Mouse (Mus musculus) intestine, embryonic 16.5 days (tissue): ENCODE results near the gene Islr. TPM values are rescaled to one million over a fixed set of nuclear protein-coding genes. Genes with fewer than 3 reads are reported as not detected.
A peak's percentile ranks its signal among the peaks of the same experiment; 100 is the strongest.

Experiments used
- ATAC-seq: fragments of 200-750 bp; cut with Nextera tagmentation; 2 replicates; pipeline ENCODE4 v1.8.0; 2017; ENCODE audit warnings: moderate TSS enrichment, moderate library complexity
- H3K27ac ChIP-seq: fragments of 300-500 bp; sonication (generic); 2 replicates; pipeline ENCODE4 v1.5.1; 2014; ENCODE audit warnings: mild to moderate bottlenecking, low read length
- H3K27me3 ChIP-seq: fragments of 300-500 bp; sonication (generic); replicated peaks from 2 replicates; pipeline ENCODE4 v1.6.1; 2014; ENCODE audit warnings: low read length, control low read depth, mixed read lengths; ENCODE audit not compliant: control insufficient read depth, insufficient read depth
- H3K36me3 ChIP-seq: fragments of 300-500 bp; sonication (generic); 2 replicates; pipeline ENCODE4 v1.6.1; 2014; ENCODE audit warnings: low read length, control low read depth; ENCODE audit not compliant: control insufficient read depth, insufficient read depth
- H3K4me1 ChIP-seq: fragments of 300-500 bp; sonication (generic); 2 replicates; pipeline ENCODE4 v1.6.1; 2014; ENCODE audit warnings: low read length, control low read depth, mixed read lengths; ENCODE audit not compliant: control insufficient read depth, insufficient read depth
- H3K4me2 ChIP-seq: fragments of 300-500 bp; sonication (generic); 2 replicates; pipeline ENCODE4 v1.6.1; 2014; ENCODE audit warnings: low read depth, low read length, control low read depth
- H3K4me3 ChIP-seq: fragments of 300-500 bp; sonication (generic); 2 replicates; pipeline ENCODE4 v1.5.1; 2014; ENCODE audit warnings: mild to moderate bottlenecking, low read length
- H3K9ac ChIP-seq: fragments of 300-500 bp; sonication (generic); 2 replicates; pipeline ENCODE4 v1.6.1; 2014; ENCODE audit warnings: low read depth, low read length
- H3K9me3 ChIP-seq: fragments of 300-500 bp; sonication (generic); 2 replicates; pipeline ENCODE4 v1.6.1; 2016; ENCODE audit warnings: low read length, control low read depth; ENCODE audit not compliant: control insufficient read depth
- WGBS: fragments of 180-500 bp; shearing (Covaris S2); extraction: QIAGEN DNeasy Blood & Tissue Kit; methylation state at CpG from one replicate; pipeline ENCODE4 v1.1.7; 2014; 5-methylcytosine and 5-hydroxymethylcytosine counted together
- polyA plus RNA-seq: library from polyadenylated mRNA; unstranded; fragments of >200 nt; fragmentation: Nextera tagmentation; extraction: Ambion mirVana; gene quantifications from 2 replicates; pipeline ENCODE4 v1.2.1, GENCODE M21; 2015

The Islr gene
- polyA plus RNA-seq, 1 experiment from 2014 or later = 77.5 TPM

GRCm38 (mm10) chr9:58162173-58162572 is 41.9 kb downstream of the Islr start:
- 86% methylated on average over 3 of the region's 3 CpGs for WGBS
- no peak overlapping the region for H3K4me2 ChIP-seq

DNA sequence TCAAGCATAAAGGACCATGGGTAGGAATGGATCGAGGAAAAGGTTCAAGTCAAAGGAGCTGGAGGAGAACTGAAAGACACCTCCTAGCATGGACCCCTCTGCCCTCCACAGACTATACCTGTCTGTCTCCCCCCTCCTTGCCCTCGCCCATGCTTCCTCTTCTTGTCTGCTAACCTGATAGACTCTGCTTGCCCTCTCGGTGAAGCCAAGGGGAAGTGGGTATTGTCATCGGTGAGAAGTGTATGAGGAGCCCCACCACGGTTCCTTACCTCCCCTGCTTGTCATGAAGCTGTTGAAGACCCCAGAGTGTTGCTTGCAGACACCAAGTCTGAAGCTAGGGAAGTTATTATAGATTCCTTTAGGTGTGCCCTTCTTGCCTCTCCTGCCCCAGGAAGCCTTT is 43.8 kb downstream of the Islr start:
- Histone ChIP-seq H3K27me3 (no peaks in the 10 kb centered on the region), H3K4me1 (peaks cover 38% of the 10 kb centered on the region), H3K9ac (no peak overlapping the region; the same call in 1 of the 2 replicates), H3K27ac (peak overlapping the region; percentile 98), H3K4me3 (no peak overlapping the region), H3K4me2 (no peak overlapping the region), H3K9me3 (no peaks in the 10 kb centered on the region), H3K36me3 (no peaks in the 10 kb centered on the region)
- ATAC-seq = no peak
- WGBS = 81% methylated on average over 5 of the region's 5 CpGs

More at GRCm38 (mm10) chr9:58162173-58162572, 41.9 kb downstream of the Islr start:
- Histone ChIP-seq H3K4me3 (no peak overlapping the region), H3K9me3 (no peaks in the 10 kb centered on the region), H3K9ac (no peak overlapping the region), H3K27ac (no peak overlapping the region), H3K4me1 (peaks cover 20% of the 10 kb centered on the region), H3K27me3 (no peaks in the 10 kb centered on the region), H3K36me3 (no peaks in the 10 kb centered on the region)
- no peak for ATAC-seq

DNA sequence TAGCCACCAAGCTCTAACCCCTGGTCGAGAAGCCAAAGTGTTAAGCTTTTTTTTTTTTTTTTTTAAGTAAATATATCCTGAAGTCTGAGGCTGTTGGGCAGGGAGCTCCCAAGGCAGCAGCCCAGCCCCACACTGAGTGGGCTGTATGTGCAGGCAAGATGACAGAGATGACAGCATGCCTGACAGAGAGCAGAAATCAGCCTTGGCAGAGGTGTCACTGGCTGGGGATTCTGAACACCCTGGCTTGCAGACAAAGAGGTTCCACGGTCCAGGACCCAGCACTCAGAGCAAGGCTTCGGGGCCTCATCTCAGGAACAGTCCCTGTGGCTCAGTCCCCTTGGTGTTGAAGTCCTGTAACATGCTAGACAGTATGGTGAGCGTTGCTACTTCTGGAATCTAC is 44.3 kb downstream of the Islr start:
- no peak overlapping the region for H3K4me3 ChIP-seq
- 39% methylated on average over 4 of the region's 4 CpGs for WGBS
- H3K36me3 ChIP-seq = no peaks in the 10 kb centered on the region
- H3K4me2 ChIP-seq = peak overlapping the region; percentile 67
- no peak overlapping the region; the same call in 1 of the 2 replicates for H3K9ac ChIP-seq
- H3K4me1 ChIP-seq = peaks cover 42% of the 10 kb centered on the region
- H3K9me3 ChIP-seq = no peaks in the 10 kb centered on the region
- 0 out of 2 replicates have a peak, but pooled peaks have one; percentile 20 for ATAC-seq
- no peaks in the 10 kb centered on the region for H3K27me3 ChIP-seq
- peak overlapping the region; percentile 98 for H3K27ac ChIP-seq

DNA sequence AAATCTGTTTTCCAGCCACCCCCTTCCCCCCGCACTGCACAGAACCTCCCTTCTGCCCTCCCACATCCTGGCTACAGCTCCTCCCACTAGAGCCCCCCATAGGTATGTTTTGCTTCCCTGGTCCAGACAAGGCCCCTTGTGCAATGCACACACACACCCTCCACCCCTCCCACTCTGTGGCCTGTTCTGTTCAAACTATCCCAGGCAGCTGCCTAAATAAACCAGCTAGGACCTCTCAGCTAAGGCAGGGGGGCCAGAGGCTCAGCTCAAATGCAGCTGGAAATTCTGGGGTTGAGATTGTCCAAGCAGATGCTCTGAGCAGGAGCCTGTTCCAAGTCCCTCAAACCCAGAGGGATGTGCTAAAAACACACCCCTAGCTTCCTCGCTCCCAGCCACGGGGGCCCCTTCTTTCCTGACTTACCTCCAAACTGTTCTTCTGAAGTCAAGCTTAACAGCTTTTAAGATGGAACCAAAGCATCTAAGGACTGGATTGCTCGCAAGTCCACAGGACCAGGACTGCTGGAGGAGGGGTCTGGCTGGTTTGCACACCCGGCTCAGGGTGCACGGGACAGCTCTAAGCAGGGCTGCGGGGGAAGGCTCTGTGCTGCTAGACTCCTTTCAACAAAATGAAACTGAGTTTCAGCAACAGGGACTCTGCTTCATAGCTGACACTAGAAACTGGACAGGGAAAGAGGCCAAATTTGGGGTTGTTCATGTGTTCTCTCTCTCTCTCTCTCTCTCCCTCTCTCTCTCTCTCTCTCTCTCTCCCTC is 45.4 kb downstream of the Islr start:
- H3K36me3 ChIP-seq = no peaks in the 10 kb centered on the region
- peak overlapping the region; percentile 67 for H3K4me2 ChIP-seq
- 24% methylated on average over 7 of the region's 7 CpGs for WGBS
- peak overlapping the region; percentile 44 for H3K4me3 ChIP-seq
- peak overlapping the region; percentile 64 for H3K9ac ChIP-seq
- no peaks in the 10 kb centered on the region for H3K27me3 ChIP-seq
- H3K27ac ChIP-seq = peak overlapping the region; percentile 98
- H3K4me1 ChIP-seq = peaks cover 46% of the 10 kb centered on the region
- ATAC-seq = peak; percentile 87
- H3K9me3 ChIP-seq = no peaks in the 10 kb centered on the region

DNA sequence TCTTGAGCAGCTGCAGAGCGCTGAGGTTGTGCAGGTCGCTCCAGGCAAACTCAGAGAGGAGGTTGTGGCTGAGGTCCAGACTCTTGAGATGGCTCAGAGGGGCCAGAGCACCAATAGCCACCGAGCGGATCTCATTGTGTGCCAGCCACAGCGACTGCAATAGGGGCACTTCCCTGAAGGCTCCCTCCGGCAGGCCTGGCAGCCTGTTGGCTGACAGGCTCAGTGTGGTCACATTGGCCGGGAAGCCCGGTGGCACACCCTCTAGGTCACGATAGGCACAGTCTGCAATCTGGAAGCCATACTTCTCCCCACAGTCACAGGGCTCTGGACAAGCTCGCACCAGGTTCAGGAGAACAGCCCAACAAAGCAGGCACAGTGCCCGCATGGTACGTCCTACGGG is 46.3 kb downstream of the Islr start:
- Histone ChIP-seq H3K4me2 (peak overlapping the region; percentile 67), H3K4me1 (peaks cover 53% of the 10 kb centered on the region), H3K4me3 (peak overlapping the region; percentile 44), H3K27me3 (no peaks in the 10 kb centered on the region), H3K27ac (peak overlapping the region; percentile 98), H3K9me3 (no peaks in the 10 kb centered on the region), H3K36me3 (no peaks in the 10 kb centered on the region), H3K9ac (peak overlapping the region; percentile 64)
- no peak for ATAC-seq
- 68% methylated on average over 13 of the region's 13 CpGs for WGBS

GRCm38 (mm10) chr9:58156819-58157560 is 47.1 kb downstream of the Islr start:
- H3K27ac ChIP-seq = peak overlapping the region; percentile 98
- H3K27me3 ChIP-seq = no peaks in the 10 kb centered on the region
- peak overlapping the region; percentile 44 for H3K4me3 ChIP-seq
- WGBS = 81% methylated on average over 22 of the region's 22 CpGs
- no peaks in the 10 kb centered on the region for H3K9me3 ChIP-seq
- H3K36me3 ChIP-seq = no peaks in the 10 kb centered on the region
- no peak for ATAC-seq
- peaks cover 53% of the 10 kb centered on the region for H3K4me1 ChIP-seq
- peak overlapping the region; percentile 64 for H3K9ac ChIP-seq
- H3K4me2 ChIP-seq = peak overlapping the region; percentile 67

GRCm38 (mm10) chr9:58155366-58155765 is 48.7 kb downstream of the Islr start:
- peaks cover 51% of the 10 kb centered on the region for H3K4me1 ChIP-seq
- peak overlapping the region; percentile 59 for H3K27ac ChIP-seq
- no peaks in the 10 kb centered on the region for H3K9me3 ChIP-seq
- ATAC-seq = peak; percentile 25; the same call in 1 of the 2 replicates
- WGBS = 34% methylated on average over 3 of the region's 3 CpGs
- no peak overlapping the region for H3K4me3 ChIP-seq
- no peak overlapping the region for H3K9ac ChIP-seq
- H3K4me2 ChIP-seq = no peak overlapping the region
- H3K36me3 ChIP-seq = no peaks in the 10 kb centered on the region
- H3K27me3 ChIP-seq = no peaks in the 10 kb centered on the region

DNA sequence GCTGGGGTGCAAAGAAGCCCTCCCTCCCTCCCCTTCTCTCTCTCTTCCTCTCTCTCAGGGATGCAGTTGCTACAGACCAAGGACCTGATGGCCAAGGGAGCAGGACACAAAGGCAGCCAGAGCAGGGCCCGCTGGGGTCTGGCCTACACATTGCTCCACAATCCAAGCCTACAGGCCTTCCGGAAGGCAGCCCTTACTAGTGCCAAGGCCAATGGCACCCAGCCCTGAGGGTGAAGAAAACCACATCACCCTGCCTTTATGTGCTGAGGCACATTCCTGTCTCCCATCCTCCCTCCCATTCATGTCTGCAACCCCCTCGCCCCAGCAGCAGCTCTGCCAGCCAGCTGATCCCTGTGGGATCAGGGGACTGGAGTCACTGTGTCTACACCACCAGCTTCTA is 51.0 kb downstream of the Islr start:
- 79% methylated on average over 3 of the region's 3 CpGs for WGBS
- H3K9ac ChIP-seq = no peak overlapping the region

GRCm38 (mm10) chr9:58150733-58151361 is 53.3 kb downstream of the Islr start:
- Histone ChIP-seq H3K9ac (no peak overlapping the region), H3K4me2 (no peak overlapping the region), H3K27ac (no peak overlapping the region), H3K4me3 (no peak overlapping the region), H3K36me3 (no peaks in the 10 kb centered on the region), H3K4me1 (peaks cover 20% of the 10 kb centered on the region), H3K27me3 (no peaks in the 10 kb centered on the region), H3K9me3 (no peaks in the 10 kb centered on the region)
- no peak for ATAC-seq
- WGBS = 72% methylated on average over 4 of the region's 4 CpGs

More for the DNA sequence above, 51.0 kb downstream of the Islr start:
- peak overlapping the region; percentile 5; the same call in 1 of the 2 replicates for H3K27ac ChIP-seq
- no peak overlapping the region for H3K4me3 ChIP-seq
- ATAC-seq = no peak
- H3K4me1 ChIP-seq = peaks cover 40% of the 10 kb centered on the region
- no peak overlapping the region for H3K4me2 ChIP-seq
- no peaks in the 10 kb centered on the region for H3K9me3 ChIP-seq
- no peaks in the 10 kb centered on the region for H3K27me3 ChIP-seq
- no peaks in the 10 kb centered on the region for H3K36me3 ChIP-seq
